Mouse (Mus musculus) myocyte (in vitro differentiated cells): Measurements from ENCODE around the gene Nr1i2. TPM values are rescaled to one million over a fixed set of nuclear protein-coding genes. Genes with fewer than 3 reads are reported as not detected.

ENCODE experiments used
- H3K27me3 ChIP-seq: one replicate; pipeline ENCODE4 v1.6.1; 2011; ENCODE audit not compliant: control insufficient read depth, insufficient read depth, insufficient read length
- H3K36me3 ChIP-seq: one replicate; pipeline ENCODE4 v1.6.1; 2011; ENCODE audit not compliant: control insufficient read depth, insufficient read depth
- H3K4me2 ChIP-seq: one replicate; pipeline ENCODE4 v1.6.1; 2011; ENCODE audit warnings: low read depth, control low read depth
- H3K4me3 ChIP-seq: one replicate; pipeline ENCODE4 v1.5.1; 2011; ENCODE audit warnings: mild to moderate bottlenecking, control low read depth, moderate library complexity
- H3K79me2 ChIP-seq: one replicate; pipeline ENCODE4 v1.6.1; 2011; ENCODE audit not compliant: control insufficient read depth, insufficient read depth
- H3ac ChIP-seq: one replicate; pipeline ENCODE4 v1.6.1; 2011; ENCODE audit not compliant: control insufficient read depth, insufficient read length
- CEBPB ChIP-seq: IDR thresholded peaks from 2 replicates; pipeline ENCODE4 v1.6.1; 2011; ENCODE audit warnings: mild to moderate bottlenecking, moderate library complexity; ENCODE audit not compliant: poor library complexity, insufficient read depth, severe bottlenecking
- E2F4 ChIP-seq: IDR thresholded peaks from one replicate; pipeline ENCODE4 v1.6.1; 2011; ENCODE audit warnings: mild to moderate bottlenecking, control low read depth, moderate library complexity; ENCODE audit not compliant: insufficient read depth
- MAX ChIP-seq: IDR thresholded peaks from one replicate; pipeline ENCODE4 v1.6.1; 2011; ENCODE audit warnings: low read depth, mild to moderate bottlenecking, control low read depth
- MYOD1 ChIP-seq, 3 experiments: IDR thresholded peaks; one replicate each; pipeline ENCODE4 v1.6.1; 2011; ENCODE audit warnings: control low read depth in 2 of 3, low read depth in 2 of 3, mild to moderate bottlenecking in 2 of 3, moderate library complexity in 1 of 3; ENCODE audit not compliant: insufficient read length in 2 of 3, control insufficient read depth in 1 of 3
- MYOG ChIP-seq, 3 experiments: IDR thresholded peaks; one replicate each; pipeline ENCODE4 v1.6.1; 2011; ENCODE audit warnings: control low read depth in 2 of 3, low read depth in 2 of 3, mild to moderate bottlenecking in 2 of 3; ENCODE audit not compliant: insufficient read length in 2 of 3, control insufficient read depth in 1 of 3, insufficient read depth in 1 of 3
- POLR2A ChIP-seq: IDR thresholded peaks from one replicate; pipeline ENCODE4 v1.6.1; 2011; ENCODE audit warnings: low read depth, mild to moderate bottlenecking, control low read depth, moderate library complexity; ENCODE audit not compliant: insufficient read length
- POLR2AphosphoS2 ChIP-seq: IDR thresholded peaks from one replicate; pipeline ENCODE4 v1.6.1; 2011; ENCODE audit warnings: low read depth, control low read depth; ENCODE audit not compliant: insufficient read length
- REST ChIP-seq: IDR thresholded peaks from one replicate; pipeline ENCODE4 v1.6.1; 2011; ENCODE audit warnings: mild to moderate bottlenecking, control low read depth, moderate library complexity; ENCODE audit not compliant: insufficient read depth, insufficient read length
- SRF ChIP-seq: IDR thresholded peaks from one replicate; pipeline ENCODE4 v1.6.1; 2011; ENCODE audit warnings: low read depth; ENCODE audit not compliant: control insufficient read depth, insufficient read length
- TCF12 ChIP-seq: IDR thresholded peaks from one replicate; pipeline ENCODE4 v1.6.1; 2011; ENCODE audit warnings: mild to moderate bottlenecking, control low read depth; ENCODE audit not compliant: poor library complexity, insufficient read depth, severe bottlenecking
- TCF3 ChIP-seq: IDR thresholded peaks from one replicate; pipeline ENCODE4 v1.6.1; 2011; ENCODE audit warnings: low read depth, control low read depth; ENCODE audit not compliant: insufficient read length
- USF1 ChIP-seq: IDR thresholded peaks from one replicate; pipeline ENCODE4 v1.6.1; 2011; ENCODE audit warnings: low read depth, mild to moderate bottlenecking, control low read depth, moderate library complexity
- polyA plus RNA-seq: library from polyadenylated mRNA; unstranded; fragments of >200 nt; fragmentation: generic; extraction: Trizol; gene quantifications from one replicate; pipeline ENCODE4 v1.2.1, GENCODE M21; 2012; ENCODE audit warnings: missing spikeins

Nr1i2 gene
- polyA plus RNA-seq, 1 experiment: not detected

GRCm38 (mm10) chr16:38304460-38305194 lies 10.0 kb upstream of the Nr1i2 start:
- no peaks in the 10 kb centered on the region for H3K36me3 ChIP-seq
- H3K27me3 ChIP-seq: no peaks in the 10 kb centered on the region
- H3K79me2 ChIP-seq: no peaks in the 10 kb centered on the region
- H3K4me2 ChIP-seq: no peak overlapping the region
- no peak overlapping the region for H3K4me3 ChIP-seq
- TF ChIP-seq USF1 (no peak), MAX (no peak), SRF (no peak), TCF12 (no peak), MYOD1 (IDR thresholded peaks at IDR 0.05; ENCODE audit: control insufficient read depth in 1 of 3, insufficient read length in 2 of 3, low read depth in 2 of 3) (no peak), POLR2AphosphoS2 (no peak), TCF3 (no peak), CEBPB (no peak), POLR2A (no peak), MYOG (IDR thresholded peaks at IDR 0.05; ENCODE audit: control insufficient read depth in 1 of 3, insufficient read depth in 1 of 3, insufficient read length in 2 of 3, low read depth in 2 of 3) (no peak), REST (no peak), E2F4 (no peak)
- no peak overlapping the region for H3ac ChIP-seq

GRCm38 (mm10) chr16:38302367-38302766 lies 7.7 kb upstream of the Nr1i2 start:
- H3K36me3 ChIP-seq: no peaks in the 10 kb centered on the region
- TF ChIP-seq CEBPB (no peak), TCF12 (no peak), MAX (no peak), POLR2AphosphoS2 (no peak), POLR2A (no peak), REST (no peak), E2F4 (no peak)
- no peaks in the 10 kb centered on the region for H3K27me3 ChIP-seq
- no peak overlapping the region for H3K4me2 ChIP-seq
- no peaks in the 10 kb centered on the region for H3K79me2 ChIP-seq
- H3ac ChIP-seq: no peak overlapping the region
- H3K4me3 ChIP-seq: no peak overlapping the region

- H3K79me2 ChIP-seq: no peaks in the 10 kb centered on the region
- no peaks in the 10 kb centered on the region for H3K27me3 ChIP-seq
- H3ac ChIP-seq: no peak overlapping the region
- no peaks in the 10 kb centered on the region for H3K36me3 ChIP-seq
- TF ChIP-seq USF1 (no peak), REST (no peak)
- H3K4me3 ChIP-seq: no peak overlapping the region
- no peak overlapping the region for H3K4me2 ChIP-seq
These were observed 3.8 kb upstream of the Nr1i2 start for GRCm38 (mm10) chr16:38298410-38298809.

GRCm38 (mm10) chr16:38295349-38295930 lies 816 bp upstream of the Nr1i2 start:
- Histone ChIP-seq H3K27me3 (no peaks in the 10 kb centered on the region), H3ac (no peak overlapping the region), H3K79me2 (no peaks in the 10 kb centered on the region), H3K4me2 (no peak overlapping the region), H3K36me3 (no peaks in the 10 kb centered on the region), H3K4me3 (no peak overlapping the region)
- no peak for TF ChIP-seq MAX
- no peak for TF ChIP-seq MYOD1 (IDR thresholded peaks at IDR 0.05; ENCODE audit: control insufficient read depth in 1 of 3, insufficient read length in 2 of 3, low read depth in 2 of 3)
- TF ChIP-seq USF1: no peak
- no peak for TF ChIP-seq TCF3
- TF ChIP-seq POLR2A: no peak
- TF ChIP-seq REST: no peak
- no peak for TF ChIP-seq E2F4
- no peak for TF ChIP-seq SRF
- TF ChIP-seq POLR2AphosphoS2: no peak
- TF ChIP-seq CEBPB: no peak
- TF ChIP-seq TCF12: no peak
- TF ChIP-seq MYOG (IDR thresholded peaks at IDR 0.05; ENCODE audit: control insufficient read depth in 1 of 3, insufficient read depth in 1 of 3, insufficient read length in 2 of 3, low read depth in 2 of 3): no peak

GRCm38 (mm10) chr16:38290151-38290550 lies 4.5 kb downstream of the Nr1i2 start:
- no peak overlapping the region for H3ac ChIP-seq
- no peaks in the 10 kb centered on the region for H3K79me2 ChIP-seq
- TF ChIP-seq SRF: no peak
- no peak for TF ChIP-seq CEBPB
- TF ChIP-seq TCF3: no peak
- no peak for TF ChIP-seq E2F4
- TF ChIP-seq MAX: no peak
- no peak for TF ChIP-seq MYOD1 (IDR thresholded peaks at IDR 0.05; ENCODE audit: control insufficient read depth in 1 of 3, insufficient read length in 2 of 3, low read depth in 2 of 3)
- no peak for TF ChIP-seq POLR2AphosphoS2
- no peak for TF ChIP-seq REST
- no peak overlapping the region for H3K4me2 ChIP-seq
- H3K4me3 ChIP-seq: no peak overlapping the region
- H3K27me3 ChIP-seq: no peaks in the 10 kb centered on the region
- no peaks in the 10 kb centered on the region for H3K36me3 ChIP-seq
